Mouse (Mus musculus) embryonic facial prominence, embryonic 11.5 days (tissue): ENCODE measurements around the gene Trdmt1. TPM values are rescaled to one million over a fixed set of nuclear protein-coding genes. Genes with fewer than 3 reads are reported as not detected.
A peak's percentile ranks its signal among the peaks of the same experiment; 100 is the strongest.

Experiments
- ATAC-seq: fragments of 200-750 bp; cut with Nextera tagmentation; replicated peaks from 2 replicates; pipeline ENCODE4 v1.8.0; 2017; ENCODE audit warnings: low read depth; ENCODE audit not compliant: insufficient number of reproducible peaks, low FRiP score, low TSS enrichment
- DNase-seq: peaks from one replicate; pipeline ENCODE4 v3.0.0-alpha.2; 2015; ENCODE audit warnings: low spot score
- H3K27ac ChIP-seq: fragments of 300-500 bp; sonication (generic); replicated peaks from 2 replicates; pipeline ENCODE4 v1.5.1; 2014; ENCODE audit warnings: mild to moderate bottlenecking, low read depth, low read length, control low read depth
- H3K27me3 ChIP-seq: fragments of 300-500 bp; sonication (generic); 2 replicates; pipeline ENCODE4 v1.6.1; 2014; ENCODE audit warnings: mild to moderate bottlenecking, low read length, moderate library complexity, mixed read lengths; ENCODE audit not compliant: control insufficient read depth, insufficient read depth
- H3K36me3 ChIP-seq: fragments of 300-500 bp; sonication (generic); replicated peaks from 2 replicates; pipeline ENCODE4 v1.6.1; 2014; ENCODE audit warnings: low read depth, mild to moderate bottlenecking, low read length, moderate library complexity, mixed read lengths; ENCODE audit not compliant: control insufficient read depth, insufficient read depth
- H3K4me1 ChIP-seq: fragments of 300-500 bp; sonication (generic); 2 replicates; pipeline ENCODE4 v1.6.1; 2014; ENCODE audit warnings: low read length, mixed read lengths; ENCODE audit not compliant: control insufficient read depth, insufficient read depth
- H3K4me2 ChIP-seq: fragments of 300-500 bp; sonication (generic); 2 replicates; pipeline ENCODE4 v1.6.1; 2014; ENCODE audit warnings: low read depth, mild to moderate bottlenecking, control low read depth, low read length, moderate library complexity
- H3K4me3 ChIP-seq: fragments of 300-500 bp; sonication (generic); 2 replicates; pipeline ENCODE4 v1.5.1; 2014; ENCODE audit warnings: low read depth, low read length, control low read depth
- H3K9ac ChIP-seq: fragments of 300-500 bp; sonication (generic); replicated peaks from 2 replicates; pipeline ENCODE4 v1.6.1; 2014; ENCODE audit warnings: mild to moderate bottlenecking, control low read depth, low read length
- H3K9me3 ChIP-seq: fragments of 300-500 bp; sonication (generic); replicated peaks from 2 replicates; pipeline ENCODE4 v1.6.1; 2016; ENCODE audit warnings: mild to moderate bottlenecking, low read length, inconsistent platforms, mixed read lengths; ENCODE audit not compliant: control insufficient read depth
- WGBS: fragments of 180-500 bp; shearing (Covaris S2); extraction: QIAGEN DNeasy Blood & Tissue Kit; methylation state at CpG from one replicate; pipeline ENCODE4 v1.1.7; 2014; 5-methylcytosine and 5-hydroxymethylcytosine counted together
- polyA plus RNA-seq: library from polyadenylated mRNA; unstranded; fragments of >200 nt; fragmentation: Nextera tagmentation; extraction: Ambion mirVana; gene quantifications from 2 replicates; pipeline ENCODE4 v1.2.1, GENCODE M21; 2014

Trdmt1 gene
- polyA plus RNA-seq, 1 experiment from 2014 or later, result 8.8 TPM

- Histone ChIP-seq H3K9me3 (no peaks in the 10 kb centered on the region), H3K4me3 (no peak overlapping the region), H3K27me3 (no peaks in the 10 kb centered on the region), H3K9ac (no peak overlapping the region), H3K36me3 (no peaks in the 10 kb centered on the region), H3K4me2 (no peak overlapping the region), H3K27ac (no peak overlapping the region), H3K4me1 (no peaks in the 10 kb centered on the region)
- WGBS, result 64% methylated on average over 2 of the region's 2 CpGs
- no peak for ATAC-seq
- no peak for DNase-seq
Measured at GRCm38 (mm10) chr2:13570122-13570521, 25.7 kb upstream of the Trdmt1 start.

GRCm38 (mm10) chr2:13560396-13560795 is 15.9 kb upstream of the Trdmt1 start:
- H3K36me3 ChIP-seq, result no peaks in the 10 kb centered on the region
- H3K4me3 ChIP-seq, result no peak overlapping the region
- no peaks in the 10 kb centered on the region for H3K9me3 ChIP-seq
- no peak for ATAC-seq
- WGBS, result 82% methylated on average over 2 of the region's 2 CpGs
- no peaks in the 10 kb centered on the region for H3K27me3 ChIP-seq
- H3K4me2 ChIP-seq, result no peak overlapping the region
- DNase-seq, result no peak
- H3K9ac ChIP-seq, result no peak overlapping the region
- no peaks in the 10 kb centered on the region for H3K4me1 ChIP-seq
- no peak overlapping the region for H3K27ac ChIP-seq

- H3K4me2 ChIP-seq, result no peak overlapping the region
- no peaks in the 10 kb centered on the region for H3K27me3 ChIP-seq
- no peak overlapping the region for H3K27ac ChIP-seq
- H3K36me3 ChIP-seq, result no peaks in the 10 kb centered on the region
- no peak for ATAC-seq
- H3K4me1 ChIP-seq, result no peaks in the 10 kb centered on the region
- 76% methylated on average over 5 of the region's 5 CpGs for WGBS
- no peak overlapping the region for H3K9ac ChIP-seq
- no peak for DNase-seq
- H3K9me3 ChIP-seq, result no peaks in the 10 kb centered on the region
- no peak overlapping the region for H3K4me3 ChIP-seq
Measured at GRCm38 (mm10) chr2:13559729-13560128, 15.3 kb upstream of the Trdmt1 start.

GRCm38 (mm10) chr2:13559303-13559702 is 14.8 kb upstream of the Trdmt1 start:
- Histone ChIP-seq H3K4me2 (no peak overlapping the region), H3K36me3 (no peaks in the 10 kb centered on the region), H3K9ac (no peak overlapping the region), H3K4me3 (no peak overlapping the region), H3K27me3 (no peaks in the 10 kb centered on the region), H3K4me1 (no peaks in the 10 kb centered on the region), H3K9me3 (no peaks in the 10 kb centered on the region), H3K27ac (no peak overlapping the region)
- DNase-seq (no peak), ATAC-seq (no peak)
- WGBS, result 83% methylated on average over 5 of the region's 5 CpGs

GRCm38 (mm10) chr2:13558607-13559262 is 14.3 kb upstream of the Trdmt1 start:
- Histone ChIP-seq H3K36me3 (no peaks in the 10 kb centered on the region), H3K4me3 (no peak overlapping the region), H3K4me2 (no peak overlapping the region), H3K27me3 (no peaks in the 10 kb centered on the region), H3K4me1 (no peaks in the 10 kb centered on the region), H3K9me3 (no peaks in the 10 kb centered on the region), H3K9ac (no peak overlapping the region), H3K27ac (no peak overlapping the region)
- ATAC-seq (no peak), DNase-seq (peak; percentile 23)
- 31% methylated on average over 5 of the region's 5 CpGs for WGBS

- H3K4me2 ChIP-seq, result no peak overlapping the region
- H3K27ac ChIP-seq, result no peak overlapping the region
- H3K4me3 ChIP-seq, result no peak overlapping the region
- H3K4me1 ChIP-seq, result no peaks in the 10 kb centered on the region
- DNase-seq (no peak), ATAC-seq (no peak)
- H3K9ac ChIP-seq, result no peak overlapping the region
- 81% methylated on average over 9 of the region's 9 CpGs for WGBS
- no peaks in the 10 kb centered on the region for H3K9me3 ChIP-seq
- H3K27me3 ChIP-seq, result no peaks in the 10 kb centered on the region
- no peaks in the 10 kb centered on the region for H3K36me3 ChIP-seq
Measured at GRCm38 (mm10) chr2:13557145-13558030, 12.9 kb upstream of the Trdmt1 start.

- Histone ChIP-seq H3K4me3 (no peak overlapping the region), H3K4me1 (no peaks in the 10 kb centered on the region), H3K36me3 (no peaks in the 10 kb centered on the region), H3K4me2 (no peak overlapping the region), H3K27me3 (no peaks in the 10 kb centered on the region), H3K27ac (no peak overlapping the region), H3K9ac (no peak overlapping the region), H3K9me3 (no peaks in the 10 kb centered on the region)
- DNase-seq (no peak), ATAC-seq (no peak)
Measured at GRCm38 (mm10) chr2:13556239-13556638, 11.8 kb upstream of the Trdmt1 start.

- Histone ChIP-seq H3K27ac (no peak overlapping the region), H3K27me3 (no peaks in the 10 kb centered on the region), H3K4me2 (no peak overlapping the region), H3K36me3 (no peaks in the 10 kb centered on the region), H3K9ac (no peak overlapping the region), H3K4me3 (no peak overlapping the region), H3K4me1 (no peaks in the 10 kb centered on the region), H3K9me3 (no peaks in the 10 kb centered on the region)
- 65% methylated on average over 2 of the region's 2 CpGs for WGBS
- ATAC-seq (no peak), DNase-seq (no peak)
Measured at GRCm38 (mm10) chr2:13553966-13554365, 9.5 kb upstream of the Trdmt1 start.
